Mouse (Mus musculus) skeletal muscle tissue, adult 2 months (tissue): ENCODE measurements at regions not wholly inside any gene's neighbourhood (a gene's known extent, or its start where the extent isn't known, plus 50 kb on each side); places are given as distances from the start of the nearest gene placed in this dataset.

Experiments
- DNase-seq: peaks from one replicate; pipeline ENCODE4 v3.0.0-alpha.2; 2012; ENCODE audit warnings: low read depth, low spot score

DNA sequence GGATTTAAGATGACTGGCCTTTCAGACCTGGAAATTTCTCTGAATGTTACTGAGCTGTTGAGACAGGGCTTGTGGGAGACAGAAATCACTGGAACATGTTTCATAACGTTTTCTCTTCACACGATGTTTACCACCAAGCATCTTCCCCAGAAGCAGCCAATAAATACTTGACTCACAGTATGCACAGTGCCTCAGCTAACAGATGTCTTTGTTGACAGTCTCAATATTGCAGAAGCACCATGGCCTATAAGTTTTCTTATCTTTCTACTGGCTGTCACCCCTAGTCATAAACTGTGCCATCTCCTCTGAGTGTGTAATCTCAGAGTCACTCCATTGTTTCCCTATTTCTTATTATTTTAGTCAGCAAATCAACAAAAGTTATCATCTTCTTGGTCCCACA lies 187.9 kb upstream of the Gm38303 start:
- DNase-seq: no peak

DNA sequence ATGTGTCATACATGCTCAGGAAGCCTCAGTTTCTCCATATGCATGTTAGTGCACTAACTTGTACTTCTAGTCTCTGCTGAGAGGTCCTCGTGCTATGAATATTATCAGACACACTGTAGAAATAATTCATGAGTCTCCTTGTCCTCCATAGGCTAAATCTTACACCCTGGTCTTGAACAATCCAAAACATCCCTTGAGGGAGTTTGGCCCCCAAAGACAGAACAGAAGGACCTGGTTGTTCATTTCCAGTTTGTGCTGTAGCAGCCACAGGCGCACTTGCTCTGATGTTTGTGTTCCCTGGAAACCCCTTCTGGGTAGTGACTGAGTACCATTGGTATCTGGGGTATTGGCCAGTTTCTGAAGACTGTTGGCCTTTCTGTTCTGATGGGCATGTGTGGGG lies 176.7 kb upstream of the Gm38303 start:
- no peak for DNase-seq

DNA sequence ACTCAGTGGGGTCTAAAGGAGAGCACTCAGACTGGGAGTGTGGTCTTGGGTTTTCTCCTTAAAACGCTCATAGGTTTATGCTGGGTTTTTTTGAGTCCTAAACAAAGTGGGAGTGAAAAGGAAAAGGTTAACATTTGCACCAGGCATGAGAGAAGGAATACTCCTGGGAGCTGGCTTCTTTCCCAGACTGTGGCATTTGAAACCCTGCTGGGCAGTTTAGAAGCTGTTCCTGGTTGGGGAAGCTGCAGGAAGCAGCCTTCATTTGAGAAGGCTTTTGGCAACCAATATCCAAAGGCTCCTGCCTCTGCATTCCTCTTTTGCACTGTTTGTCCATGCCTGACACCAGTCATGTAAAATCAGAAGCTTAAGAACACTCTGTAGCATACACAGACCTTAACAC lies 175.9 kb upstream of the Gm38303 start:
- DNase-seq: peak; percentile 66
